Mouse (Mus musculus) midbrain, embryonic 16.5 days (tissue): Measurements from ENCODE around the gene Cd79b. TPM values are rescaled to one million over a fixed set of nuclear protein-coding genes. Genes with fewer than 3 reads are reported as not detected.

Experiments
- ATAC-seq: fragments of 200-750 bp; cut with Nextera tagmentation; 2 replicates; pipeline ENCODE4 v1.8.0; 2017; ENCODE audit warnings: moderate TSS enrichment
- H3K27ac ChIP-seq: fragments of 300-500 bp; sonication (generic); 2 replicates; pipeline ENCODE4 v1.5.1; 2014; ENCODE audit warnings: mild to moderate bottlenecking, low read length, mixed read lengths
- H3K27me3 ChIP-seq: fragments of 300-500 bp; sonication (generic); 2 replicates; pipeline ENCODE4 v1.6.1; 2014; ENCODE audit warnings: low read depth, low read length, mixed read lengths; ENCODE audit not compliant: control insufficient read depth, insufficient read depth
- H3K36me3 ChIP-seq: fragments of 300-500 bp; sonication (generic); 2 replicates; pipeline ENCODE4 v1.6.1; 2014; ENCODE audit warnings: mild to moderate bottlenecking, low read length, moderate library complexity, mixed read lengths; ENCODE audit not compliant: control insufficient read depth, insufficient read depth
- H3K4me1 ChIP-seq: fragments of 300-500 bp; sonication (generic); 2 replicates; pipeline ENCODE4 v1.6.1; 2014; ENCODE audit warnings: mild to moderate bottlenecking, low read length, mixed read lengths; ENCODE audit not compliant: control insufficient read depth, insufficient read depth
- H3K4me2 ChIP-seq: fragments of 300-500 bp; sonication (generic); 2 replicates; pipeline ENCODE4 v1.6.1; 2014; ENCODE audit warnings: mild to moderate bottlenecking, low read length, mixed read lengths
- H3K4me3 ChIP-seq: fragments of 300-500 bp; sonication (generic); 2 replicates; pipeline ENCODE4 v1.5.1; 2014; ENCODE audit warnings: low read depth, mild to moderate bottlenecking, low read length, moderate library complexity, mixed read lengths
- H3K9ac ChIP-seq: fragments of 300-500 bp; sonication (generic); 2 replicates; pipeline ENCODE4 v1.6.1; 2014; ENCODE audit warnings: low read depth, low read length, mixed read lengths
- H3K9me3 ChIP-seq: fragments of 300-500 bp; sonication (generic); replicated peaks from 2 replicates; pipeline ENCODE4 v1.6.1; 2014; ENCODE audit warnings: mild to moderate bottlenecking, low read length, mixed read lengths; ENCODE audit not compliant: control insufficient read depth, poor library complexity, severe bottlenecking
- WGBS: fragments of 180-500 bp; shearing (Covaris S2); extraction: QIAGEN DNeasy Blood & Tissue Kit; methylation state at CpG from one replicate; pipeline ENCODE4 v1.1.7; 2014; 5-methylcytosine and 5-hydroxymethylcytosine counted together
- polyA plus RNA-seq: library from polyadenylated mRNA; unstranded; fragments of >200 nt; fragmentation: Nextera tagmentation; extraction: Ambion mirVana; gene quantifications from 2 replicates; pipeline ENCODE4 v1.2.1, GENCODE M21; 2015

The Cd79b gene
- polyA plus RNA-seq, 1 experiment from 2014 or later, result 0.92 TPM

GRCm38 (mm10) chr11:106267311-106267852, 47.2 kb downstream of the Cd79b start:
- Histone ChIP-seq H3K4me2 (no peak overlapping the region), H3K9ac (no peak overlapping the region), H3K4me1 (peaks cover 22% of the 10 kb centered on the region), H3K27ac (no peak overlapping the region), H3K27me3 (no peaks in the 10 kb centered on the region), H3K4me3 (no peak overlapping the region), H3K36me3 (peaks cover 40% of the 10 kb centered on the region), H3K9me3 (no peaks in the 10 kb centered on the region)
- WGBS, result 81% methylated on average over 15 of the region's 15 CpGs
- ATAC-seq, result no peak

DNA sequence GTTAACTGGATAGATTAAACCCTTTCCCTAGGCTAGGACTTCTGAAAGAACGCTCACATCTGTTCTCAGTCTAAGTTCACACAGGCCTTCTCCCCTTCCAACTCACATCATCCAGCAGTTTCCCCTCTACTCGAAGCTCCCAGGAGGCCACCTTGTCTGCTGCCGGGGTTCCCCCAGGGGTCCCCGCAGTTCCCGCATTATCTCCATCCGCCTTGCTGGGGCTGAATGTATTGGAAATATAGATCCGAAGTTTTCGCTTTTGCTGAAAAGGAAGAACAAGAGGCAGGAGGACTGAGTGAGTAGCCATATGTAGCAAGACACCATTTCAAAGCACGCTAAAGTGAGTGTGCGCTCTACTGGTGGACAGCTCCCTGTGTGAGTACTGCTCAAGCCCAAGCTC, 48.1 kb downstream of the Cd79b start:
- H3K4me1 ChIP-seq, result peaks cover 16% of the 10 kb centered on the region
- 93% methylated on average over 10 of the region's 10 CpGs for WGBS
- H3K9ac ChIP-seq, result no peak overlapping the region
- no peak overlapping the region for H3K27ac ChIP-seq
- no peak for ATAC-seq
- no peaks in the 10 kb centered on the region for H3K9me3 ChIP-seq
- peaks cover 49% of the 10 kb centered on the region for H3K36me3 ChIP-seq
- H3K27me3 ChIP-seq, result no peaks in the 10 kb centered on the region
- no peak overlapping the region for H3K4me3 ChIP-seq
- no peak overlapping the region for H3K4me2 ChIP-seq

DNA sequence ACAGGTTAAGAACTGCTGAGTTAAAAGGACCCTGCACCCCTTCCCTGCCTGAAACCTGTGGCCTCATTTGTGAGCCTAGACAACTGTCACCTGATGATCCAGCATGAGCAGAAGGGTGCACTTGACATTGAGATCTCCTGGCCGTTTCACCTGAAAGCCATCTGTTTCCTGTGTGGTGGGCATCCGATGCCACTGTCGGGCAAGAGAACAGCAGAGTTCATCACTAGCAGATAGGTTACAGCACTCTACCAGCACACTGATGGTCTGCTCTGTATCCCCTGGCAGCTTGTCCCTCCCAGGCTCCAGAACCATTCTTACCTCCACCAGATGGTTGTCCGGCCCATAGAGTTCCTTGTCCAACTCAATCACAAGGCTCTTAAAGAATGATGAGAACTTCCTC, 49.0 kb downstream of the Cd79b start:
- H3K4me3 ChIP-seq, result no peak overlapping the region
- no peak for ATAC-seq
- no peaks in the 10 kb centered on the region for H3K9me3 ChIP-seq
- H3K27me3 ChIP-seq, result no peaks in the 10 kb centered on the region
- WGBS, result 96% methylated on average over 4 of the region's 4 CpGs
- no peak overlapping the region for H3K27ac ChIP-seq
- no peak overlapping the region for H3K9ac ChIP-seq
- H3K4me1 ChIP-seq, result peaks cover 11% of the 10 kb centered on the region
- H3K4me2 ChIP-seq, result no peak overlapping the region
- peaks cover 58% of the 10 kb centered on the region for H3K36me3 ChIP-seq

GRCm38 (mm10) chr11:106264988-106265387, 49.6 kb downstream of the Cd79b start:
- H3K4me3 ChIP-seq, result no peak overlapping the region
- 88% methylated on average over 15 of the region's 15 CpGs for WGBS
- H3K36me3 ChIP-seq, result peaks cover 58% of the 10 kb centered on the region
- no peaks in the 10 kb centered on the region for H3K9me3 ChIP-seq
- H3K27ac ChIP-seq, result no peak overlapping the region
- peaks cover 11% of the 10 kb centered on the region for H3K4me1 ChIP-seq
- ATAC-seq, result no peak
- no peak overlapping the region for H3K9ac ChIP-seq
- no peak overlapping the region for H3K4me2 ChIP-seq
- H3K27me3 ChIP-seq, result no peaks in the 10 kb centered on the region

- H3K36me3 ChIP-seq, result peaks cover 60% of the 10 kb centered on the region
- H3K9ac ChIP-seq, result no peak overlapping the region
- ATAC-seq, result no peak
- no peak overlapping the region for H3K4me3 ChIP-seq
- 97% methylated on average over 9 of the region's 9 CpGs for WGBS
- H3K4me2 ChIP-seq, result no peak overlapping the region
- H3K27ac ChIP-seq, result no peak overlapping the region
- no peaks in the 10 kb centered on the region for H3K9me3 ChIP-seq
- no peaks in the 10 kb centered on the region for H3K27me3 ChIP-seq
- H3K4me1 ChIP-seq, result 0 out of 2 replicates have a peak, but pooled peaks cover 8% of the 10 kb centered on the region
Measured at GRCm38 (mm10) chr11:106263963-106264362, 50.6 kb downstream of the Cd79b start.

Other genes with a start within 250 kb of the Cd79b start
- 7.6 and 8.0 TPM in 2 replicates for gene Taco1, start 248.7 kb downstream of the Cd79b start, polyA plus RNA-seq
- gene Map3k3, start 230.1 kb downstream of the Cd79b start, polyA plus RNA-seq, result 10.9 and 12.3 TPM in 2 replicates
- gene Gm10840, start 153.9 kb downstream of the Cd79b start, polyA plus RNA-seq, result not detected in 2 replicates
- gene Limd2, start 153.9 kb downstream of the Cd79b start, polyA plus RNA-seq, result 143 and 158 TPM in 2 replicates
- 25.1 and 28.2 TPM in 2 replicates for gene Strada, start 112.6 kb downstream of the Cd79b start, polyA plus RNA-seq
- gene Ccdc47, start 98.4 kb downstream of the Cd79b start, polyA plus RNA-seq, result 115 and 131 TPM in 2 replicates
- gene Ddx42, start 97.8 kb downstream of the Cd79b start, polyA plus RNA-seq, result 92.1 and 95.0 TPM in 2 replicates
- 34.0 and 38.0 TPM in 2 replicates for gene Ftsj3, start 58.7 kb downstream of the Cd79b start, polyA plus RNA-seq
- 278 and 285 TPM in 2 replicates for gene Psmc5, start 58.6 kb downstream of the Cd79b start, polyA plus RNA-seq
- gene Smarcd2, start 41.8 kb downstream of the Cd79b start, polyA plus RNA-seq, result 7.1 and 7.8 TPM in 2 replicates
- gene Tcam1, start 38.1 kb downstream of the Cd79b start, polyA plus RNA-seq, result 0.05 and 0.21 TPM in 2 replicates
- gene Gh, start 12.9 kb downstream of the Cd79b start, polyA plus RNA-seq, result 1.2 TPM in 1 of 2 replicates, not detected in the other
- gene Scn4a, start 38.5 kb upstream of the Cd79b start, polyA plus RNA-seq, result not detected in 2 replicates
- gene Prr29, start 50.7 kb upstream of the Cd79b start, polyA plus RNA-seq, result not detected in 2 replicates
- gene Icam2, start 73.3 kb upstream of the Cd79b start, polyA plus RNA-seq, result 10.4 and 12.3 TPM in 2 replicates
- gene Ern1, start 173.1 kb upstream of the Cd79b start, polyA plus RNA-seq, result 4.8 and 5.9 TPM in 2 replicates